Mouse (Mus musculus) layer of hippocampus, postnatal 25 days (tissue): ENCODE results near the gene Sulf2. TPM values are rescaled to one million over a fixed set of nuclear protein-coding genes. Genes with fewer than 3 reads are reported as not detected.

ENCODE experiments used
- DNase-seq, 2 experiments: peaks; one replicate each; pipeline ENCODE4 v3.0.0; 2022; ENCODE audit warnings: mixed read lengths in 2 of 2, low spot score in 1 of 2; ENCODE audit errors: extremely low spot score in 1 of 2
- total RNA-seq, 2 experiments: library from RNA; stranded (reverse); gene quantifications; 2 replicates each; pipeline ENCODE4 v1.2.3; 2021

The Sulf2 gene
- total RNA-seq, 2 experiments from 2014 or later, result 127 to 137 TPM

DNA sequence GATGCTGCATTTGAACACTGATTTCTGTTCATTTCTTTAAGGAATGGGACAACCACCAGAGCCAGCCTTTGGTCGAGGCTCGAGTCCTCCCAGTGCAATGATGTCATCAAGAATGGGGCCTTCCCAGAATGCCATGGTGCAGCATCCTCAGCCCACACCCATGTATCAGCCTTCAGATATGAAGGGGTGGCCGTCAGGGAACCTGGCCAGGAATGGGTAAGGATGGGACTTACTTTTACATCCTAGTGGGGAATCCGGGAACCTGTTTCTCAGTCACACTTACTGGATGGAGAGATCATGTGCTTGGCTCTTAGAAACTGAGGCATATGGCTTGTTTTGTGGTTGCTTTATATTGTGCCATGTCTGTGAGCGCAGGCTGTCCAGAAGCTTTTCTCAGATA is 86.3 kb downstream of the Sulf2 start:
- DNase-seq, result no peak

DNA sequence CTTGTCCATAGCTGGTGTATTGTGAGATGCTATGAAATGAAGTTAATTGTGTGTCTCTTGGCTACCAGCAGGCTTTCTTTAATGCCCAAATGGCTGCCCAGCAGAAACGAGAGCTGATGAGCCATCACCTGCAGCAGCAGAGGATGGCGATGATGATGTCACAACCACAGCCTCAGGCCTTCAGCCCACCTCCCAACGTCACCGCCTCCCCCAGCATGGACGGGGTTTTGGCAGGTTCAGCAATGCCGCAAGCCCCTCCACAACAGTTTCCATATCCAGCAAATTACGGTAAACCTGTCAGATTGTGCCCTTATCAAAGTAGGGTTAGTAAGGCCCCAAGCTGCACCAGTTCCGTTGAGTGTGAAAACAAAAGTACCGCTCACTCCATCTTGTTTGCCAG is 87.2 kb downstream of the Sulf2 start:
- DNase-seq, result no peak

DNA sequence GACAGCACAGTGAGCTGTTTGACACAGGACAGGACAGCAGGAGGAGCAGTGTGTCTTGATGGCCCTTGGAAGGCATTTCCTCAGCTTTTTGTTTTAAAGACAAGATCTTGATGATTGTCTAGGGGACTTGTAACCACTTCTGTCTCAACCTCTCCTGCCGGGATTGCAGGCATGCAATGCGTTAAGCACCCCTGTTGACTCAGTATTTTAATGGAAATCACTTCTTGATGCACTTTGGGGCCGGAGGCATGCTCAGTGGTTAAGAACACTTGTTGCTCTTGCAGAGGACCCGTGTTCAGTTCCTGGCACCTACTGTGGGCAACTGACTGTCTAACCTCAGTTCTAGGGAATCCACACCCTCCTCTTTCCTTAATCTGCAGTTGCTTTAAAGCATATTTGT is 89.0 kb downstream of the Sulf2 start:
- no peak for DNase-seq

DNA sequence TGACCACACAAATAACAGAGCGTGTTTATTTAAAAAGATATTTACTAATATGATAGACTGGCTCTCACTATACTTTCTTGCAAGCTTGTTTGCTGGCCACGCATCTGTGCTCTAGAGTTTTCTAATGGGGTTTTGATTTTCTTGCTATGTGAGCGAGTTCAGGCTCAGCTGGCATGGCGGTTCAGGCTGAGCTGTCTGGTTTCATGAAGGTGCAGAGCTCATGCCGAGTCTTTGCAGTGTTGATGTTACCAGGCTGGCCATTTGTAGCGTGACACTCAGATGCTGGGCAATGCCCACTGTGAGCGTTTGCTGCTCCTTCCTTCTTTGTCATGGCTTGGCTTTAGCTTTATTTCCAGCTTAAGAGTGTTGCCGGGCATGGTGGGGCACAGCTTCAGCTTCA is 93.0 kb downstream of the Sulf2 start:
- DNase-seq, result no peak

DNA sequence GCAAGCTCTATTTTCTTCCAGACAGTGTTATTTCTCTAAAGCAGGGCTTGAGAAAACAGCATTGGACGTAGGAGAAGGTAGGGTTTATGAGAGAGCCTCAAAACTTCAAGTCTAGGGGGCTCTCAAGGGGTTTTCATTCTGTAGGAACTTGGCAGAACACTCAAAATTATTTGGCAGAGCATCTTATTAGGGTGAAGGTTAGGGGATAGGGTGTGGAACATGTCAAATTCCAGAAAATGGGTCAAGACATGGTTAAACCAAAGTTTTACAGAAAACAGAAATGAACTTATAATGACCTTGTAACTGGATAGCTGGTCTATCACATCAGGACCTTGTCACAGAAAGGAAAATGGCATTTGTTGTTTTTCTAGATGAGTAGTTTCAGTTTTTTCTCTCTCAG is 93.5 kb downstream of the Sulf2 start:
- no peak for DNase-seq

DNA sequence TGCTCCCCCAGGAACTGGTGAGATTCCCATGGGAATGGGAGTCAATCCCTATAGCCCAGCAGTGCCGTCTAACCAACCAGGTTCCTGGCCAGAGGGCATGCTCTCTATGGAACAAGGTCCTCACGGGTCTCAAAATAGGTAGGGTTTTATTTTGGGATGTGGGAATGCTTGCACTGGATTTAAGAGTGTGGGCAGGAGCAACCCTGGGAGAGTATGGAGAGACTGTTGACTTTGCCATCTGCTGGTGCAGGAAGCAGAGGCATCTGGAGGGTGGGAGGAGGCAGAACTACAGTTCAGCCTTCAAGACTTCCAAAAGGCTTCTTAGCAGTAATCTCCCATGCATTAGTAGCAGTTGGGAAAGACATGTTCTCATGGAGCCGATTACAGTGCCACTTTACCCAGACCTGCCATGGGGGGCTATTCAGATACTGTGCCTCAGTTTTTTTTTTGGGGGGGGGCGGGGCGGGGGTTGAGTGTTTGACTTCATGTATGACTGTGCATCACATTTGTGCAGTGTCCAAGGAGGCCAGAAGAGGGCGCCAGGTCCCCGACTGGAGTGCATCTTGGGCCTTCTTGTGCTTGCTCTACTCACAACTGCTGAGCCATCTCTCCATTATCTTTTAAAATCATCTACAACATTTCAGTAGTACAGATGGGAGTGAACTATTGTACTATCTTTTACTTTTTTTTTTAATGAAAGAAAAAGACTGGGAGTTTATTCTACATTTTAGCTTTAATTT is 95.6 kb downstream of the Sulf2 start:
- DNase-seq, result peak; percentile 12 to 53

DNA sequence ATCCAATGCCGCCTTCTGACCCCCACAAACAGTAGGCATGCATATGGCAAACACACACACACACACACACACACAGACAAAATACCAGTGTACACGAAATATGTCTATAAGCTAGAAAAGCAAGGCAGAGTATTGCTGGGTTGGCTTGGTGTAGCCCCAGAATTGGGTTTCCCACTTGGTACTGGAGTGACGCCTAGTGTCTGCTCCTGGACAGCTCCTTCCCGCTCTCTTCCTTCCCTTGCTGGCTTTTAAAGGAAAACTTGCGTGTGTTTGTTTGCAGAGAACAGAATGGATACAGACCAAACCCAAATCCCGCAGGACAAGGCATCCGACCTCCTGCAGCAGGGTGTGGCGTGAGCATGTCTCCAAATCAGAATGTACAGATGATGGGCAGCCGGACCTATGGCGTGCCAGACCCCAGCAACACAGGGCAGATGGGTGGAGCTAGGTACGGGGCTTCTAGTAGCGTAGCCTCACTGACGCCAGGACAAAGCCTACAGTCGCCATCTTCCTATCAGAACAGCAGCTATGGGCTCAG is 101.4 kb downstream of the Sulf2 start:
- DNase-seq, result no peak

DNA sequence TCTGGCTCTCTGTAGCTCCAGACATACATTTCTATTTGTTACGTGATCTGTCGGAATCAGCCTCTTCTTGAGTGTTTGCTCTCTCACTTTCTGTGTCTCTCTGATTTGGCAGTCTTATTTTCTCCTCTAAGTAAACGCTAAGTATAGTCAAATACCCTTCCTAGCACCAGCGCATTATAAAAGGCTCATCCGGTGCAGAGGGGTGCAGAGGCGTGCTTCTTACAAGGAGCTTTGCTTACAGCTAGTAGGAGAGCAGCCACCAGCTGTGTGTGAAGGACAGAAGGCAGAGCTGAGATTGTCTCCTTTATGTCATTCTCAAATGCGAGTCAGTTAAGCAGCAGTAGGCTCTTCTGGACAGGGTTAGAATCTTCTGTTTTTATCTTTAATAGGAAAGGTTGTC is 103.5 kb downstream of the Sulf2 start:
- DNase-seq, result no peak

DNA sequence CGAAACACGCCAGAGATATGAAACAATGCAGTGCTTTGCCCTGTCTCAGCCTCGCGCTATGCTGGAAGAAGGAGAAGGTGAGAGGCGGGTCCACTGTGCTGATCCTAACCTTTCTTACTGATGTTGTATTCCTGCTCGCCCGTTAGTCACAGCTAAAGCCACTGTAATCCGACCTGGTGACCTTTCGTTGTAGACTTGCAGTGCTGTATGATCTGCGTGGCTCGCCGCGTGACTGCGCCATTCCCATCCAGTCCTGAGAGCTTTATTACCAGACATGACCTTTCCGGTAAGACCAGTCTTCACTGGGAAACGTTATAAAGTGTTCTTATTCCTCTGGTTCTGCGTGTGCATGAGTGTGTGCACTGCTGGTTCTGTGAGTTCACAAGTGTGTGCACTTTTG is 104.0 kb downstream of the Sulf2 start:
- no peak for DNase-seq

DNA sequence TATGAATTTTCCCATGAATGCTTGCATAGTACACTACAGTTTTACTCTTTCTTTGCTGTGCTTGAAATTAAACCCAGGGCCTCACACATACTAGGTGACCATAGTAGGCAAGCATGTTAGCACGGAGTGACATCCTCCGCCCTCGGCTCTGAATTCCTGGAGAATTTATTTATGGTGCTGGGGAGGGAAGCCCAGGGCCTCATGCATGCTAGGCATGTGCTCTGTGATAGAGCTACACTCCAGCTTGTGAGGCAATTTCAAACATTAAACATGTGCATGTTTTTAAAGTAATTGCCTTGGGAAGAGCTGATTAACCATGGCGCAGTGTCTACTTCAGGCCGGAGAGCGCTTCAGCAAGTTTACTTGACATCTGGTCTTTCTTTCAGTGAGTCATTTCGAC is 106.6 kb downstream of the Sulf2 start:
- DNase-seq, result no peak

DNA sequence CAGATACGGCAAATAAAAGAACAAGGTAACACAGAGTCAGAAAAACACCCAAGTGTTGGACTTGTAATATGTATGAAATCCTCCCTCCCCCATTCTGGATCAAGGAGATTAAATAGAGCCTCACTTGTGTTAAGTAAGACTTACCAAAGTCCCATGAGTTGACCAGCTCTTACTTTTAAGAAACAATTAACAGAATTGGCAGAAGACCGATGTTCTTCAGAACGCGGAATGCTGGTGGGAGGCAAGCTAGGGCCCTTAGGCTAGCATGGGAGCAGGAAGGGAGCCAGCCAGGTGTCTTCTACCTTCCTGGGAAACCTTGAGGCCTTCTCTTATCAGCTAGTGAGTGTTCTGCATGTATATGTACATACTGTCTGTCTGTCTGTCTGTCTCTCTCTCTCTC is 107.5 kb downstream of the Sulf2 start:
- no peak for DNase-seq

DNA sequence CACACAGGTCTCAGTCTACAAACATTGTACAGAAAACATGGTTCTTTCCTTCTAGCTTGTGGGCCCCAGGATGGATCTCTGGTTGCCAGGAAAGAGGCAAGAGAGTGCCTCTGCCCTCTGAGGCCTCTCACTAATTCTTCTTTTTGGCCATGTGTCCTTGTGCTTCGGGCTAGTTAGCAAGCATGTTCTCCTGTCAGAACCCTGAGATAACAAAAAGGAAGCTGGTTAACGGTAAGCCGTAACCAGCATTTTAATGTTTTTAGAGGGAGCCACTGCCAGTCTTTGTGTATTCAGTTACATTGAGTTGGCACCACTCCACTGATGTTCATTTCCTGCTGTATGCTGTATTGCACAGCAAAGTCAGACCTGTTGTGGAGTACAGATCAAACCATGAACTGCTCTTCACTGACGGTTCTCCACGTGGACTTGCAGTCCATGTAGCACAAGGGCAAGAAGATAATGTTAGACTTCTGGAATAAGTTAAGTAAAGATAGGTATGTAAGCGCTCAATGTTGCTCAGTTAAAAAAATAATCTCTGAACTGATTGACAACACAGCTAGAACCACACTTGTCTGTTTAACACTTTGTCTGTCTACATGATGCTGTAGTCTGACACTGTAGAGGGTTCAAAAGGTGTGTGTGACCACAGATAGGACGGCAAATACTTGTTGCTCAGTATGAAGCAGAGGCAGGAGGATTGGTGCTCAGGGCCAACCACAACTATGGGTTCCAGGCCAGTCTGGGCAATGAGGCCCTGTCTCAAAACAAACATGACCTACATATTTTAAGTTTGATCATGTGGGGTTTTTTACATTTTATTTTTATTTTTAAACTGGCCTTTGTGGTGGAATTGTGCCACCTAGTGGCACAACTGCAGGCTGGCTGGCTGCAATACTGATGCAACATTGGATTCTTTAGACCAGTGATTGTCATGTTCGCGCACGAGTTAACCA is 109.6 kb downstream of the Sulf2 start:
- DNase-seq, result no peak

DNA sequence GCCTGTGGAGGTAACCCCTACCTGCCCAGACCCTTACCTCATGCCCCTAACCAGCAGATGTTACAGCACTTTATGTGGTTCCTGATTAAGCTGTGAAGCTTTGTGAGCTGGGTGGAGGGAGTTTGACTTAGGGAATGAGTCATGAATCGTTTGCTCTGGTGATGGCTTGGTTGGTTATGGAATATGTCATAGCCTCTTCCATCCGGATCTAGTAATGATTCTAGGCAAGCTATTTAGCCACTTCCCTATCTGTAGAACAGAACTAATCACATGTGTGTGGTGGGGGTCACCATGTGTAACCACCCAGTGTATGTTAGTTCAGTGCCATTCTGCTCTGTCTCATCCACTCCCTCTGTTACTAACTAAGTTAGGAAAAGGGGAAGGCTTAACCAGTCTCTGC is 110.5 kb downstream of the Sulf2 start:
- no peak for DNase-seq

DNA sequence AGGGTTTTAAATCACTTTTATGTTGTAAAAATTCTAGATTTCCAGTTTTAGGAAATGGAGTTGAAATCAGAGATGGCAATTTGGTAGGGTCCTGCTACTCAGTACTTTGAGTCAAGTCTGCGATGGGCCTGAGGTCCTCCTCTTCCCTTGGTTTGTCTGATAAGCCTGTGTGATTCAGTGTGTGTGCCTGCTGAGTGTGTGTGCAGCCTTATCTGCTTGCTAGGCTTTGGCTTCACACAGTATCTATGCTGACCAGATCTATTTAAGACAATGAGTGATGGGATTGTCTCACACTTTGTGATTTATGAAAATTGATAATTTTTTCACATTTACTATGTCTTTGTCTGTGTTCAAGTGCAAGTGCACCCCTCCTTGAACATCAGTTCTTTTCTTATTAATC is 112.9 kb downstream of the Sulf2 start:
- DNase-seq, result no peak

DNA sequence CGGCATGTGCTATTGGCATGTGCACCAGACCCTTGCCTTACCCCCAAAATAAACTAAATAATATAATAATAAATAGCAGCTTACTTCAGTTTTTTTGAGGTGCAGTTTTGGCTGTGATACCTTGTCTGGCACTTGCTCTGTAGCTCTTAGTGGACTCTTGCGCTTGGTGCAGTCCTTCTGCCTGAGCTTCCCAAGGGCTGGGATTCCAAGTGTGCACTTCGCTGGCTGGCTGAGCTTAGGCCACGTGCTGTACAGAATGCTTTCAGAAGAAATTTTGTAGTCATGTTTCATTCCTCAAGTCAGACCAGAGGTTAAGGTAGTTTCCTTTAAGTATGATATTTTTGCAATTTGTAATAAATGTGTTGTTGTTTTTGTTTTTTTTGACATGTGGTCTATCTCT is 115.8 kb downstream of the Sulf2 start:
- no peak for DNase-seq

DNA sequence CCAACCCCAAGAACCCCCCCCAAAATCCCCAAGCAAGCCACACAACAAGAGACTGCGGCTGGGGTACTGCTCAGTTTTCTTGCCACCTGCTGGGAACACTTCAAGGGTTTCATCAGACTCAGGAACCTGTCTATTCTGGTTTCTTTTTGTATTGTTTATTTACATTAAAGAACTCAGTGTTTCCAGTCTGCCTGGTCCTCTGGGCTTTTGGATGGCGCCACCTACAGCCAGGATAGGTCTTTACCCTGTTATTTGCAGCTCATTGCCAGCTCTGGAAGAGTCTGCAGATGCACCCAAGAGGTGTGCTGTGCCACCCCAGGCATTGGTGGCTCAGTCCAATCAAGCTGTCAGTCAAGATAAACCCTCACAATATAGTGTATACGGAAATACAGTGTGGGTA is 119.7 kb downstream of the Sulf2 start:
- DNase-seq, result peak in 1 of 2 experiments; percentile 43

DNA sequence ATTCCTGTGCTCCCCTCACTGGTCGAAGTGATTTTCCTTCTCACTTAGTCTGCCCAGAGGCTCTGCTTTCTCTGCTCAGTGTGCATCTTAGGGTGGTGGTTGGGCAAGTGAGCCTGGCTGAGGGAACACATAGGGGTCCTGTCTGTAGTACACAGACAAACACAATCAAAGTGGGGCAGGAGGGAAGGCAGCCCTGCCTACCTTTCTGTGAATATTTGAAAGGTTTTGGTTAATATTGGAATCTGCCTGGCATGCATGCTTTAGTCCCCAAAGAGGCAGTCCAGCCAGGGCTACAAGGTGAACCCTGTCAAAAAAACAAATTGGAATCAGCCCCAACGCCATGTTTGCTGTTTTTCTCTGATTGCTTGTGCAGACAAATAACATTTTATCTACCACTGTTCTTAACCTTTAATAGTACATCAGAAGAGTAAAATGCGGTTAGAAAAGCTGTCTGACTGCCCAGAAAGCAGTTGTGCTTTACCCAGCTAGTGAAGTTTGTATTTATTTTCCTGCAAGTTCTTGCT is 120.4 kb downstream of the Sulf2 start:
- DNase-seq, result no peak

DNA sequence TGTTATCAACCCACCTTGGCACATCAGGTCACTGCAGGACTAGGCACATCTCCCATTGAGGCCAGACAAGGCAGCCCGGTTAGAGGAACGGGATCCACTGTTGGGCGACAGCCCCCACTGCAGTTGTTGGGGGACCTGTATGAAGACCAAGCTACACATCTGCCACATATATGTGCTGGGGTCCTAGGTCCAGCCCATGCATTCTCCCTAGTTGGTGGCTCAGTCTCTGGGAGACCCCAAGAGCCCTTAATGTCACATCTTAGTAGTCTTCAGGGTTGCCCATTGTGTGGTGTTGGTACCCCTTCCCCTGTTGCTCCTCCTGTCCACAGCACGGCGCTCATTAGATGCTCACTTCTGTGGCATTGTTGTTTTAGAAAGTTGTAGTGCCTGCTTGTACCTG is 122.8 kb downstream of the Sulf2 start:
- no peak for DNase-seq

DNA sequence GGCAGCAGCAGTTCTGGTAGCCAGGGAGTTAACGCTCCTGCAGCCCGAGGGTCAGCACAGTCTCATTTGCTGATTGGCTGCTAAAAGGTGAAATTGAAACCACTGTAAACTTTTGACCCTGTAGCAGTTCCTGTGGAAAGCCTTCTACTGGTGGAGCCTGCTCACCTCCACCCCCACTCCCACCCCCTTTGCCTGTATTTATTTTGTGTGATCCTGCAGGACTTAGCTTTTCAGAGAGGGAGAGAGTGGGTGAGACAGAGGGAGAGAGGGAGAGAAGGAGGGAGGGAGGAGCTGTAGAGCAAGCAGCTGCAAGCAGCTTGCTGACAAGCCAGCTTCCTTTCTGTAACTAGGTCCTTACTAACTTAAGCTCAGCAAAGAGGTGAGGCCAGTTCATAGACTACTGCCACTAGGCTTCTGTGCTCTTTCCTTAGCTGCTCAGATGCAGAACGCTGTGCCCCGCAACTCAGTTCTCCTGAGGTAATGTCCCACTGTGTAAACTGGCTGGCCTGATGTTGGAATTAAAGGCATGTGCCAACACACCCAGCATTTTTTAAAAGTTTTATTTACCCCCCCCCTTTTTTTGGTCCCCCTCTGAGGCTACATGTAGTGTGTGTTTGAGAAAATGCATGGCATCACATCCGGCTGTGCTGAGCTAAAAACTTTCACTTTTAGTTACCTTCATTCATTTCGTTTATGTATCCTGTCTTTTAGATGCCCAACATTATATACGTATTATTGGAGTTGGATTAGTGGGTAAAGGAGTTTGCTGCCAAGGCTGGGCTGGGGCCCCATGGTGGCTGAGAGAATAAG is 124.1 kb downstream of the Sulf2 start:
- no peak for DNase-seq

DNA sequence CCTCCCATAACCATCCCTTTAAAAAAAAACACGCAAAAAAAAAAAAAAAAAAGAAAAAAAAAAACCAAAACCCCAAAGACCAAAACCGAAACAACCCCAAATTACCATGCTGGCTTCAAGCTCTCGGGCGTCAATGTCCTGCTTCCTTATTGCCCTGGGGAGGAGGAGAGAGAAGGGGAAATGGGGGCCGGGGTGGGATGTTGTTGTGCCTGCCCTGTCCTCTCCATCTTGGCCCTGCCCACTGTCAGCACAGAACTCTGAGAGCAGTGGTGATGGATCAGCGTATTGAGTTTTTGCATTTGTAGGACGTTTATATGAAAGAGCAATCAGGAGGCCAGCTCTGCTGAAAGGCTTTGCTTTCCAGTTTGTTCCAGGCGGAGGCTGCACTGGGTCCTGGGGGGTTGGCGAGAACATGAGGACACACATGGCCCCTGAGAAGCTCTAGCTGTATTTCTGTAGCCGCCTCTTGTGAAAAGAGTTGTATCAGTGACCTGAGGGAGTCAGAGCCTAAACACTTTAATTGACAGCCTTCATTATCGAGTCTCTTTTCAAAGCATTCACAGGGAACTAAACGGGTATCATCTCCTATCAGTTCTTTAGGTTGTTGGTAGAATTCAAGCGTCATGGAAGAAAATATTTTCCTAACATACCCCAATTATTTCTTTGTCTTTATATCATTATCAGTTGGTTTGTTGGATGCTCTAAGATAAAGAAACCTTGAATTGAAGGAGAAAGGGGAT is 125.0 kb downstream of the Sulf2 start:
- DNase-seq, result no peak
